Mouse (Mus musculus): Measurements from ENCODE around the gene Ccdc27.

DNA sequence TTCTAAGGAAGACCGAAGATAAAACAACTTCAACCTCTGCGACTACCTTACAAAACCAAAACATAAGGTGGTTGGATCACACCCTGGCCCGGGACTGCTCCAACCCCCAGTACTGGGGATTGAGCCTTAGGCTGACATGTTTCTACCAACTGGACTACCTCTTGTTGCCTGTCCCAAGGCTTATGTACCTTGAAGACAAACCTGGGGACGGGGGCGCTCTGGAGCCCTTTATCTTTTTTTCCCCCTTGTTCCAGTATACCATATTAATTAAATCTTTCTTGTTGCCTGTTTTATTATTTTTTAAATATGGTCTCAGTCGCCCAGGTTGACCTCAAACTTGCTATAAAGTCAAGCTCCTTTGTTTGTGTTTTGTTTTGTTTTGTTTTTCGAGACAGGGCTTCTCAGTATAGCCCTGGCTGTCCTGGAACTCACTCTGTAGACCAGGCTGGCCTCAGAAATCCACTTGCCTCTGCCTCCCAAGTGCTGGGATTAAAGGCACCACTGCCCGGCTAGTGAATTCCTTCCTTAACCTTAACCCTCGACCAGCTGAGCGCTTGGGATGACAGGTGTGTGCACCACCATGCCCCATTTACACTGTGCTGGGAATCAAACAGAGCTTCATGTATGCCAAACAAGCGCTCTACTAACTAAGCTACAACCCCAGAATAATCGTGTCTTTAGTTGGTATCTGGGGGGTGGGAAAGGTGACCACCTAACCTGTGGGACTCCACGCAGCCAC, 31.4 kb downstream of the Ccdc27 start:
- TF ChIP-seq CTCF (conservative IDR thresholded peaks at IDR 0.05; ENCODE audit: insufficient read depth, insufficient read length, low read depth, low read length) (no peak), POLR2A (IDR thresholded peaks at IDR 0.05; ENCODE audit: low read depth, low read length) (no peak)
